Mouse (Mus musculus) ES-E14 (cell line): Measurements from ENCODE around the gene Ptprn2.

Experiments used
- HCFC1 ChIP-seq: IDR thresholded peaks from 2 replicates; pipeline ENCODE4 v1.6.1; 2012; ENCODE audit warnings: low read length, inconsistent platforms, borderline replicate concordance; ENCODE audit not compliant: insufficient read depth
- ZC3H11A ChIP-seq: IDR thresholded peaks from 2 replicates; pipeline ENCODE4 v1.6.1; 2012; ENCODE audit warnings: low read depth, mild to moderate bottlenecking, inconsistent platforms, low read length, borderline replicate concordance

DNA sequence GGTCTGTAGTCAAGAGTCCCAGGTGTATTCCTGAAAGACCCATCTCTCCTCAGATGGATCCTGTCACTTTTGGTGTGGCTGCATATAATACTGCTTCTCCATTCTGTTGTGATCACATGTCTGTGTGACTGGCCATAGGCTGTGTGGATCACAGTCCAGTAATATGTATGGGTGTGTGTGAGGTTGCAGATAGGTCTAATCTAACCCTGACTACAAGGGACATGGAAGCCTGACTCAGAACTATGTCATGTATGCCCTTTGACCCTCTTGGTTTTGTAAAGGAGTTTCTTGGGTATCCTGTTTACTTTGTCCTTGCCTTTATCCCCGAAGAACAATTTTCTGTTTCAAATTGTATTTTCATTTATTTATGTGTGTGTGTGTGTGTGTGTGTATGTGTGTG is 27.0 kb downstream of the Ptprn2 start:
- TF ChIP-seq ZC3H11A (no peak), HCFC1 (no peak)
